Mouse (Mus musculus) heart, embryonic 12.5 days (tissue): ENCODE results near the gene Olfr1113. TPM values are rescaled to one million over a fixed set of nuclear protein-coding genes. Genes with fewer than 3 reads are reported as not detected.
"Not testable (repeated sequence)": the region's sequence is repeated elsewhere in the genome, so short reads cannot be mapped to it uniquely, and the experiment has no call there.

Experiments used
- ATAC-seq: fragments of 200-750 bp; cut with Nextera tagmentation; 2 replicates; pipeline ENCODE4 v1.8.0; 2017; ENCODE audit warnings: moderate TSS enrichment, moderate library complexity; ENCODE audit not compliant: insufficient number of reproducible peaks, low FRiP score
- H3K27ac ChIP-seq: fragments of 300-500 bp; sonication (generic); 2 replicates; pipeline ENCODE4 v1.5.1; 2016; ENCODE audit warnings: mild to moderate bottlenecking, moderate library complexity; ENCODE audit not compliant: poor library complexity, severe bottlenecking
- H3K27me3 ChIP-seq: fragments of 300-500 bp; sonication (generic); replicated peaks from 2 replicates; pipeline ENCODE4 v1.6.1; 2016; ENCODE audit warnings: mild to moderate bottlenecking, moderate library complexity
- H3K36me3 ChIP-seq: fragments of 300-500 bp; sonication (generic); 2 replicates; pipeline ENCODE4 v1.6.1; 2016; ENCODE audit warnings: mild to moderate bottlenecking, moderate library complexity
- H3K4me1 ChIP-seq: fragments of 300-500 bp; sonication (generic); replicated peaks from 2 replicates; pipeline ENCODE4 v1.6.1; 2016; ENCODE audit warnings: mild to moderate bottlenecking
- H3K4me2 ChIP-seq: fragments of 300-500 bp; sonication (generic); 2 replicates; pipeline ENCODE4 v1.6.1; 2016; ENCODE audit warnings: mild to moderate bottlenecking, moderate library complexity
- H3K4me3 ChIP-seq: fragments of 300-500 bp; sonication (generic); 2 replicates; pipeline ENCODE4 v1.5.1; 2016; ENCODE audit warnings: mild to moderate bottlenecking
- H3K9ac ChIP-seq: fragments of 300-500 bp; sonication (generic); 2 replicates; pipeline ENCODE4 v1.6.1; 2016; ENCODE audit warnings: mild to moderate bottlenecking, moderate library complexity
- H3K9me3 ChIP-seq: fragments of 300-500 bp; sonication (generic); replicated peaks from 2 replicates; pipeline ENCODE4 v1.6.1; 2016; ENCODE audit warnings: mild to moderate bottlenecking, moderate library complexity
- WGBS: fragments of 180-500 bp; shearing (Covaris S2); methylation state at CpG from one replicate; pipeline ENCODE4 v1.1.7; 2016; 5-methylcytosine and 5-hydroxymethylcytosine counted together
- microRNA-seq: library from miRNA; unstranded; fragments of <30 nt; microRNA quantifications from one replicate; pipeline ENCODE4, GENCODE M21; 2017
- polyA plus RNA-seq: library from polyadenylated mRNA; unstranded; fragments of >200 nt; fragmentation: Nextera tagmentation; extraction: Ambion mirVana; gene quantifications from 2 replicates; pipeline ENCODE4 v1.2.1, GENCODE M21; 2016

Gene Olfr1113
- not detected in 2 replicates for polyA plus RNA-seq

DNA sequence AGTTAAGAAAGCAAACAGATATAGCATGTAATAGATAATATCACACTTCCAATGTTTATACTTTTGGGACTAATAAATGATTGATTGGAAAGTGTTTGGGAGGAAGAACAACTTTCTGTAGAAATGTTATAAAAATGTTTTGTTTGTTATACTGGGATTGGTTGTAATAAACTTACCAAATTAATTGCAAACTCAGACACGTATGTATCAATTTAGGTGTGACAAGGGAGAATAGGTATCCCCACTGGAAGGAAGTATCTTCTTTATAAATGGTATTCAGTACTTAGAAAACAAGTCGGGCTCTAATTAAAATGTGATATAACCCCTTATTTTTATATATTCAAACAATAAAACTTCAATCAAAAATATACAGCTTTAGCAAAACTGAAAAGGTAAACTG is at the start of gene Olfr1113:
Olfr1113 (plus strand) TSS at position 301 of the 400 bp plus-strand sequence.
- H3K4me1 ChIP-seq: no peaks in the 10 kb centered on the region
- H3K36me3 ChIP-seq: no peaks in the 10 kb centered on the region
- H3K27me3 ChIP-seq: no peaks in the 10 kb centered on the region
- no peak within 1 kb of the TSS for H3K4me3 ChIP-seq
- no peak for ATAC-seq
- WGBS: 79% methylated on average over 2 of the region's 2 CpGs
- no peak within 1 kb of the TSS for H3K27ac ChIP-seq
- H3K4me2 ChIP-seq: no peak within 1 kb of the TSS
- no peak within 1 kb of the TSS for H3K9ac ChIP-seq
- no peaks in the 10 kb centered on the region for H3K9me3 ChIP-seq

DNA sequence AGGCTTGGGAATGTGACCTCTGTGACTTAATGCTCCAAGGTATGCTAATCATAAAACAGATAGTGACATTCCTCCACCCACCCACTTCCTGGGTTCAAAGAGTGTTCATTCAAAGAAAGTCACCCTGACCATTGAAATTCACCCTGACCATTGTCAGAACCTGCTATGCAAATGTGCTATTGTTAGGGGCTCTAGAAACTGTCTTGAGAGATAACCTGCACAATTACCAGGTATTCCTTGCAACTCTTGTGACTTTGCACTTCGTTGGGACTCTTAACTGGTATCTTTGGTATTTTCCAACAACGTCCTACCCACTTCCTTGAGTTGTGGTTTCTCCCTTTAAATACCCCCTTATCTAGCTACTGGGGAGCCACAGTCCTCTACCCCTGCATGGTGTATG is 41.0 kb upstream of the Olfr1113 start:
- H3K4me2 ChIP-seq, H3K9ac ChIP-seq, H3K27ac ChIP-seq, H3K36me3 ChIP-seq, H3K4me3 ChIP-seq, H3K27me3 ChIP-seq, H3K4me1 ChIP-seq, ATAC-seq, H3K9me3 ChIP-seq: not testable (repeated sequence)
- 72% methylated on average over 2 of the region's 2 CpGs for whole genome bisulfite sequencing

DNA sequence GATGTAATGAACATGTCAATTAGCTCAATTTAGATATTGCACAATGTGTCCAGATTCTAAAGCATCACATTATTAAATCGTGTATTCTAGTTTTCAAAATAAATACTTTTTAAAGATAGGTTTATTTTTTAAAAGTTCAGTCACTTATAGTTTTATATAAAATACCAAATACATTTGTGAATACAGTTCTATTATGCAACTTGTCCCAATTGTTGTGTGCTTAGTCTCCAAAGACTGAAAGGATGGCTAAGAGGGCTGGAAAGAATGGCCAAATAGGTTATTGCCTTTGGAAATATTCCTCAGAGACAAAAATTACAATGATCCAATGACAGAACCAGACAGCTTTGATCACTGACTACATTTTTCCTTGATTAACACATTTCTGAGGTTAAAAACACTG is 21.3 kb upstream of the Olfr1113 start, which contains the start of gene Olfr1112:
Olfr1112 (plus strand) TSS at position 301 of the 400 bp plus-strand sequence.
- no peak within 1 kb of the TSS for H3K4me3 ChIP-seq

DNA sequence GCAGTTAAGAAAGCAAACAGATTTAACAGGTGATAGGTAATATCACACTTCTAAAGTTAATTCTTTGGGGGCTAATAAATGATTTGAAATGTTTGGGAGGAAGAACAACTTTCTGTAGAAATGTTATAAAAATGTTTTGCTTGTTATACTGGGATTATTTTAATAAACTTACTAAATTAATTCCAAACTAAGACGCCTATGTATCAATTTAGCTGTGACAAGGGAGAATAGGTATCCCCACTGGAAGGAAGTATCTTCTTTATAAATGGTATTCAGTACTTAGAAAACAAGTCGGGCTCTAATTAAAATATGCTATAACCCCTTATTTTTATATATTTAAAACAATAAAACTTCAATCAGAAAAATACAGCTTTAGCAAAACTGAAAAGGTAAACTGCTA is 38.9 kb downstream of the Olfr1113 start, which contains the start of gene Olfr1115:
Olfr1115 (plus strand) TSS at position 301 of the 400 bp plus-strand sequence.
- H3K9me3 ChIP-seq: no peaks in the 10 kb centered on the region
- H3K27ac ChIP-seq: no peak within 1 kb of the TSS
- H3K4me3 ChIP-seq: no peak within 1 kb of the TSS
- no peaks in the 10 kb centered on the region for H3K27me3 ChIP-seq
- H3K9ac ChIP-seq: no peak within 1 kb of the TSS
- no peaks in the 10 kb centered on the region for H3K4me1 ChIP-seq
- no peak within 1 kb of the TSS for H3K4me2 ChIP-seq
- no peaks in the 10 kb centered on the region for H3K36me3 ChIP-seq
- 71% methylated on average over 2 of the region's 2 CpGs for WGBS
- ATAC-seq: no peak

More for the DNA sequence above, 21.3 kb upstream of the Olfr1113 start, which contains the start of gene Olfr1112:
- no peak within 1 kb of the TSS for H3K27ac ChIP-seq
- H3K4me2 ChIP-seq: no peak within 1 kb of the TSS
- H3K4me1 ChIP-seq: no peaks in the 10 kb centered on the region
- ATAC-seq: no peak
- H3K27me3 ChIP-seq: no peaks in the 10 kb centered on the region
- 74% methylated on average over 1 of the region's 1 CpGs for WGBS
- H3K9ac ChIP-seq: no peak within 1 kb of the TSS
- H3K36me3 ChIP-seq: no peaks in the 10 kb centered on the region
- no peaks in the 10 kb centered on the region for H3K9me3 ChIP-seq

Small RNA genes lying within 50 kb of the gene (microRNA-seq; reads per million reads assigned to microRNA genes)
- not detected for gene Gm27438

Other genes with a start within 250 kb of the Olfr1113 start
- gene Olfr1099, start 248.3 kb upstream of the Olfr1113 start, polyA plus RNA-seq: not detected in 2 replicates
- not detected in 2 replicates for gene Olfr1100, start 229.0 kb upstream of the Olfr1113 start, polyA plus RNA-seq
- gene Olfr1101, start 217.7 kb upstream of the Olfr1113 start, polyA plus RNA-seq: not detected in 2 replicates
- gene Olfr1102, start 210.6 kb upstream of the Olfr1113 start, polyA plus RNA-seq: not detected in 2 replicates
- not detected in 2 replicates for gene Olfr1104, start 181.9 kb upstream of the Olfr1113 start, polyA plus RNA-seq
- not detected in 2 replicates for gene Olfr1105, start 172.4 kb upstream of the Olfr1113 start, polyA plus RNA-seq
- gene Olfr1106, start 156.7 kb upstream of the Olfr1113 start, polyA plus RNA-seq: not detected in 2 replicates
- not detected in 2 replicates for gene Olfr1107, start 133.2 kb upstream of the Olfr1113 start, polyA plus RNA-seq
- gene Olfr1109, start 113.0 kb upstream of the Olfr1113 start, polyA plus RNA-seq: not detected in 2 replicates
- not detected in 2 replicates for gene Olfr259, start 94.4 kb upstream of the Olfr1113 start, polyA plus RNA-seq
- not detected in 2 replicates for gene Olfr1110, start 68.7 kb upstream of the Olfr1113 start, polyA plus RNA-seq
- gene Olfr1111, start 56.3 kb upstream of the Olfr1113 start, polyA plus RNA-seq: not detected in 2 replicates
- not detected in 2 replicates for gene Olfr1112, start 21.2 kb upstream of the Olfr1113 start, polyA plus RNA-seq
- not detected in 2 replicates for gene Olfr1115, start 39.0 kb downstream of the Olfr1113 start, polyA plus RNA-seq
- not detected in 2 replicates for gene Olfr1116, start 58.6 kb downstream of the Olfr1113 start, polyA plus RNA-seq
- gene Olfr1118, start 98.6 kb downstream of the Olfr1113 start, polyA plus RNA-seq: not detected in 2 replicates
- not detected in 2 replicates for gene Olfr1120, start 145.8 kb downstream of the Olfr1113 start, polyA plus RNA-seq
- gene Olfr1121, start 160.9 kb downstream of the Olfr1113 start, polyA plus RNA-seq: not detected in 2 replicates
- not detected in 2 replicates for gene Olfr1122, start 176.9 kb downstream of the Olfr1113 start, polyA plus RNA-seq
- not detected in 2 replicates for gene Olfr1123, start 207.7 kb downstream of the Olfr1113 start, polyA plus RNA-seq
- not detected in 2 replicates for gene Olfr1124, start 221.3 kb downstream of the Olfr1113 start, polyA plus RNA-seq
- gene Olfr1126, start 245.0 kb downstream of the Olfr1113 start, polyA plus RNA-seq: not detected in 2 replicates